Mouse (Mus musculus) c-Kit-positive CD71-positive TER-119-positive erythroid progenitor cells, embryonic 14.5 days (primary cell): Measurements from ENCODE around the gene Acap2.

Experiments
- DNase-seq: peaks from one replicate; pipeline ENCODE4 v3.0.0-alpha.2; 2013; ENCODE audit warnings: low spot score

Gene Acap2

GRCm38 (mm10) chr16:31080573-31081051 is 120.4 kb downstream of the Acap2 start:
- peak; percentile 61 for DNase-seq

- DNase-seq = no peak
Observed at GRCm38 (mm10) chr16:31077396-31077795, 123.6 kb downstream of the Acap2 start.

DNA sequence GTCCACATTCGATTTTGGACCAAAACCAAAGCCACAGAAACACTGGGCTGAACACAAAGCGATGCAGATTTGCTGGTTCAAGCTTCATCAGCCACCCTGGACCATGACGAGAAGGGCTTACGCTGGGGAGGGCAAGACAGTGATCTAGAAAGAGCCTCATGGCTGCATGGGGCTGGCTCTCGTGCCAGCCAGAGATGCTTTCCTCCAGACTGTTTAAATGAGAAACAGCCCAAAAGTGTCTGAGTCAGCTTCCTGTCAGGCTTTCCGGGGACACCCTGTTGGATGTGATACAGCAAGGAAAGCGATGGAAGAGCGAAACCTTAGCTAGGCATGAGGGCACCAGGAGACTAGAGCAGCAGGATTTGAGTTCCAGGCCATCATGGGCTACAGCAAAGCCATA is 124.6 kb downstream of the Acap2 start:
- no peak for DNase-seq

DNA sequence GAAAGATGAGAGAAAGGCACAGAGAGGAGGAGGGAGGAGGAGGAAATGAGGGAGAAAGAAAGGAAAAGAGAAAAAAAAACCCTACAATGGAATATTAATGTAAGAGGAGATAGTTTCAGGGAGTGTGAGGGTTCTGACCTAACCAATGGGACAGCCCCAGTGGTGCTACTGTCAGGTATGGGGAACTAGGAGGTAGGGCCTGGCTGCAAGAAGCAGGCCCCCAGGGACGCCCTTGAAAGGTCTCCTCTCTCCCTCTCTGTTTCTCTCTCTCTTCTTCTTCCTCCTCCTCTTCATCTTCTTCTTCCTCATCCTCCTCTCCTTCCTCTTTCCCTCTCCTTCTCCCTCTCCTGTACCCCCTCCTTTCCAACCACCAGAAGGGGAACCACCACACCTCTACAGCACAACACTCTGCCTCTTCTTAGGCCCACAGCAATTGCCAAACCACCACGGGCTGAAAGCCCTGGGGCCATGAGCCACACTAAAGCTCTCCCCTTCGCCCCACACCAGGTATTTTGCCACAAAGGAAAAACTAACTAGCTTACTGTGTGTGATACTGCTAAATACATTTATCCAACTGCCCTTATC is 126.6 kb downstream of the Acap2 start:
- no peak for DNase-seq

GRCm38 (mm10) chr16:31071731-31072130 is 129.3 kb downstream of the Acap2 start:
- DNase-seq = no peak

DNA sequence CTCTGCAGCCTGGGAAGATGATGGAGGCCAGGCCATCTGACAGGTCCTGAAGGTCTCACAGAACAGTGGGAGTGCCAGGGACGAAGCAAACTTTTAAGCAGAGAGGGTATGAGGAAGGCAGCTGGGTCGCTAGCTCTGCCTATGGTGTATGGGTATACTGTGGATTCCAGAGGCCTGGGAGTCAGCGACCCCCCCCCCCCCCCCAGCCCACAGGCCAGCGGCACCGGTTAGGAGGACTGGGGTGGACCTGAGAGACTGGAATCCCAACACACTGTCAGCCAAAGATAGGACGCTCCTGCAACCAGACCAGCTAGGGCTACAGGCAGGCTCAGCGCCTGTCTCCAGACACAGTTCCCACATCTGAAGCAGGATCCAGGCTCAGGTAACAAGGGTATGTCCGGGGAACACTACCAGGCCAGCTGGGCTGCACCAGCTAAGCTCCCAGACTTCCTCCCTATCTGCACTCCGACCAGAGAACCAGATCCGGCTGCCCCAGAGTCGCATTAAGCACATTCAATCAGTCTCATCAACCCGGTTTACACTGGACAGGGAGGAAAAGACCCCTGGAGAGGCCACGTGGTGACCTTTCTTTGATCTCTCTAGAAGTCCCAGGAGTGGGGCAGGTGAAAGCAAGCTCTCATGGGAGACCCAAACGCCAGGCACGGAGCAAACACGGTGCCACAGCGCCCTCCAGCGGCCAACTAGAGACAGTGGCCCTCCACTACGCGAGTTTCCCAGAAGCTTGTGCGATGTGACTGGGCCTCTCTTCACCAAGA is 130.5 kb downstream of the Acap2 start:
- peak; percentile 60 for DNase-seq

DNA sequence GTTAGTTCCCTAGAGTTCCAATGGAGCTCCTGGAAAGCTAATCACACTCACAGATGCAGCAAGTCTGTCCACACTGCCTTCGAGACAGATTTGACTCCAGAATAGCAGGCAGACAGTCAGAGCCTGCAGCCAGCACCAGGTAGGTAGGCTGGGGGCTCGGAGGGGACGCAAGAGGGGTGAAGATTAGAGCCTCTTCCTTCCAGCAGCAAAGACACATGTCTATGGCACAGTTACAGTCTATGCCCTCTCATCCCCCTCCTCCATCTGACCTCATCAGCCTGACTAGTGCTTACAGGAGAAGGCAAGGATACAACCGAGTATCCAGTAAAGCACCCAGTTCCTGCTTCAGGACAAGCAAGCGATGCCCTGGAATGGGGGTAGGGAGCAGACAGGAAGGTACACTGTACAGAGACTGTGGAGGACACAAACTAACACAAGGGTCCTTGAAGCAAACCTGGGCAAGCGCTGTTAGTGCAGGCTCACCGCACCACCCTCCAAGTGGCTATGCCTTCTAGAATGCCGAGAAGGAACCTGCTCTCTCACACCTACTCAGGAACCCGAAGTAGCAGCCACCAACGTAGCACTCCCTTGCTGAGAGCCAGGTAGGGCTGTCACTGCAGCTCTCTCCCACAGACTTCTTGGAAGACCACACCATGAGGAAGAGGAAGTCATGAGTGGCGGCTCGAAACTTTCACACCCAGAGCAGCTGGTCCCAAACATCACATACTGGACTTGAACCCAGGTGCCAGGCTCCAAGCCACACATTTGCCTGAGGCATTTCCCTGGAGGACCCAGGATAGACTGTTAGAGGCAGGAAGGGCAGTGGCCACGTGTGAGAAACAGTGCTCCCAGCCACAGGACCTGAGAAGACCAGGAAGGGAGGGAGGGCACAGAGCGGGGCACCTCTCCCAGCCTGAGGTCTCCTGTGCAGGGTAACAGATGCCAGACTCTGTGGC is 131.6 kb downstream of the Acap2 start:
- DNase-seq = no peak

DNA sequence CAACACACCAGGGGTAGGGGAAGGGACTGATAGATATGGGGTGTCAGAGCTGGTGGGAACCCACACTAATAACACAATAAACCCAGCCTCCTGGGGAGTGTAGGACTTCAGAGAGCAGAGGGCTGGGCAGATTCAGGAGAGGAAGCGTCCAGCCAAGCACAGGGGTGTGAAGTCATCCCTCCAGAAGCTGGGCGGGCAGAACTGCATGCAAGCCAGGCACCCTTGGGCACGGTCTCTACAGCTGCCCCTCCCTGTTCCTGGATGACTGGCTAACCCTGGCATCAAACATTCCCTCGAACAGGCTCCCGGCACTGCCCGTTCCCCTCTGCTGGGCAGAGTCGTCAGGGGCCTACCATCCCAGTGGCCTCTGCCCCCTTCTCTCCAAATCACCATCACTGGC is 132.8 kb downstream of the Acap2 start:
- no peak for DNase-seq

DNA sequence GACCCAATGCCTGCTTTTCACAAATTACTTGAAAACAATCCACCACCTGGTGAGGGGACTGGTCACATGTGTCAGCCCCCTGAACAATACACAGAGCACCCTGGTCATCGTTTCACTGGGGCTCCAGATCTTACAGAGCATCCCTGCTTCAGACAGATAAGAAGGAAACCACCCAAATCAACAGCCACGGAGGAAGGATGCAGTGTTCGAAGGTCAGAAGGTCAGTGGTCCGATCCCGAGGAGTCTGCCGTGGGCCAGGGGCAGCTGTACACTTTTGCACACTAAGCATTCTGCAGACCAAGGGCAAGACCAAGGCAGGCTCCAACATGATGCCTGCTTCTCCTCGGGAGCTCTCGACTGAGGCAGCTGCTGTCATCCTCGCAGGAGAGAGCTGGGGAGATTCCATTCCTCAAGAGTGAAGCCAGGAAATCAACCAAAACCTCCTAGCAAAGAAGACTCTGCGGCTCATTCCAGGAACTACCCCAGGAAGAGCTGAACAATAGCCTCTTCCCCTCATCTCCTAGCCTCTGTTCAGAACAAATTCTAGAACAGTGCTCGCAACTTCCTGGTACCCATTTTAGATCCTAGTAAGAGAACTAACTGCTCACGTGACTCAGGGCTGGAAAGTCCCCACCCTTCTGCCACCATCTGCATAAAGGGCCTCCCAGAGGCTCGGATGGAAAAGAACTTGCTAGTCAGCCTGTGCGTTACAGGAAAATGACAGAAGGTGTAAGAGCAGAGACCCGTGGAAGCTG is 134.5 kb downstream of the Acap2 start:
- DNase-seq = peak; percentile 34

- no peak for DNase-seq
Observed at GRCm38 (mm10) chr16:31064782-31065181, 136.3 kb downstream of the Acap2 start.

- no peak for DNase-seq
Observed at GRCm38 (mm10) chr16:31062918-31063317, 138.1 kb downstream of the Acap2 start.

DNA sequence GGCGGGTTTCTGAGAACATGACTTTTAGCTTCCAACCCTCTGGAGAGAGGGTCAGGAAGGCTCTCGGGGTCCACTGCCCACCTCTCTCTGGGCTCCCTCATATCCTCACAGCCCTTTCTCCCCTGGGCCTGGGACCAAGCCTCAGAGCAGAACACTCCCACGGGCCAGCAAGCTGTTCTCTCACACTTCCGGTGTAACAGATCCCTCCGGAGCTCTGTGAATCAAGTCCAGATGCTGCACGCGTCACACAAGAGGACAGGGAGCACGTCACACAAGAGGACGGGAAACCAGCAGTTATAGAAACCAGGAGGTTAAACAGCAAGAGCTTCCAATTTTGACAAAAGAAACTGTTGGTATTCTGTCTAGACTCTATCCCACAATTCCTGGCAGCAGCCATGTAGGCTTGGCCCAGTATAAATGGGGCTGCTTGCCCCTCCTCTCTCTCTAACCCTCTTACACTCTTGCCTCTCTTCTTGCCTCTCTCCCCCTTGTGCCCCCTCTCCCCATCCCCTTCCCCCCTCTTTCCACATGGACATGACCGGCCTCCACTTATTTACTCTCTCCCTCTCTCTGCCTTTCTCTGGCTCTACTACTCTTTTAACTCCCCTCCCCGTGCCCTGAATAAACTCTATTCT is 139.7 kb downstream of the Acap2 start:
- no peak for DNase-seq

- DNase-seq = no peak
Observed at GRCm38 (mm10) chr16:31060714-31061113, 140.3 kb downstream of the Acap2 start.

DNA sequence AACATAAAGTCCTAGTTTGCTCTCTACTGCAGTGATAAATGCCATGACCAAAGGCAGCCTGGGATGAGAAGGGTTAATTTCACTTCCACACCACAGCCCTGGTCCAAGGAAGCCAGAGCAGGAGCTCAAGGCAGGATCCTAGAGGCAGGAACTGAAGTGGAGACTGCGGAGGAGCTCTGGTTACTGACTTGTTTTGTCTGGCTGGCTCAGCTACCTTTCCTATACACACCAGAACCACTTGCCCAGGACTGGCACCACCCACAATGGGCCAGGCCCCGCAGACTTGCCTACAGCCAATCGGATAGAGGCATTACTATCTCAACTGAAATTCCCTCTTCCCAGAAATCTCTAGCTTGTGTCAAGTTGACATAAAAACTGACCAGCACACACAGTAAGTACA is 140.8 kb downstream of the Acap2 start:
- DNase-seq = no peak

DNA sequence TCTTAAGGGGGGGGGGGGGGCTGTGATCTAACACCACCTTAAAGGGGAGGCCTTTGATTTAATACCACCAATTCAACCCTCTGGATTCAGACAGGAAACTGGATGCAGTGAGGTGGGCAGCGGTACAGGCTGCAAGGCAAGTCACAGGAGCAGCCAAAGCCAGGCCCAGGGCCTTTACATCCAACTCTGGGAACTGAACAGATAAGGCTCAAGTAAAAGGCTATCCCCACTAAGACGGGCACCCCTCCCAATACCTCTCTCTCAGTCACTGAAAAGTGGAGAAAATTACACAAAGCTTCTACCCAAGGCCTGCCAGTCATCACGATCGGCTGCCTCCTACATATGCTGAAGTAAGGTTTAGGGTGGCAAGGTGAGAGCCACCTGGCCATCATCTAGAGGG is 141.3 kb downstream of the Acap2 start:
- DNase-seq = no peak

- DNase-seq = no peak
Observed at GRCm38 (mm10) chr16:31052812-31053211, 148.2 kb downstream of the Acap2 start.

DNA sequence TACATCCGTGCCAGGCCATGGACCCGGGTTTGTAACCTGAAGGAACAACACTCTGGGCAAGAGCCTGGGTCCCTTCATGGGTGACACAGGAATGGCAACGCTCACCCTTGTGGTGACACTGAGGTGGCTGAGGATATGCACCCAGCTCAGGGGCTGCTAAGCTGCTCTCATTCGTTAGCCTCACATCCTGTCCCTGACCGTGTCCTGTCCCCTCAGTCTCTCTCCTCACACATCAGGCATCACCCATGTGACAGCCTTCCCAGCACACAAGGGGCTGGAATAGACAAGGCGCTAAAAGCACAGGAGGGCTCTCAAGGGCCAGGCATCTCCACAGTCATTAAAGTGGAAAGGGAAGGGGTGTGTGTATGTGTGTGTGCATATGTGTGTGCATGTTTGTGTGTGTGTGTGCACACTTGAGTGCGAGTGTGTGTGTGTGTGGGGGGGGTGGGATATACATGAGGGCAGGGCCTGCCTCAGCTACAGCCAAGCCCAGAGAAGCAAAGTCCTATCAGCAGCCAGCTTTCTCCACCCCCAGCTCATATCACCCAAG is 148.8 kb downstream of the Acap2 start:
- DNase-seq = no peak

DNA sequence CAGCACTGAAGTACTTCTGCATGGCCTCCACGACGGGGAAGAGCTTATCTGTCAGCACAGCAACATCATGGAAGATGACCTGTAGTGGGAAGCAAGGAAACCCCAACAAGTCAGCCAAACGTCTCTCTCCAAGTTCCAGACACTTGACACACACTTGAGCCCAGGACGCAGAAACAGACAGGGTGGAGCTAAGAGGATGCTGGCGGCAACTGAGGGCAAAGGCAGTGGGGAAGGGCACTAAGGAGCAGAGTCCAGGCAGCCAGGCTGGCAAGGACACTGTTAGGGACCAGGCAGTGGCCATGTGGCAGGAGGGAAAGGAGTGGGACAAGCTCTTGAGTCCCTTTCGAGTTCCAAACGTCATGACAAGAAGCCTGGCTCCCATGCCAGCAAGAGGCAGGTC is 150.3 kb downstream of the Acap2 start:
- DNase-seq = no peak

DNA sequence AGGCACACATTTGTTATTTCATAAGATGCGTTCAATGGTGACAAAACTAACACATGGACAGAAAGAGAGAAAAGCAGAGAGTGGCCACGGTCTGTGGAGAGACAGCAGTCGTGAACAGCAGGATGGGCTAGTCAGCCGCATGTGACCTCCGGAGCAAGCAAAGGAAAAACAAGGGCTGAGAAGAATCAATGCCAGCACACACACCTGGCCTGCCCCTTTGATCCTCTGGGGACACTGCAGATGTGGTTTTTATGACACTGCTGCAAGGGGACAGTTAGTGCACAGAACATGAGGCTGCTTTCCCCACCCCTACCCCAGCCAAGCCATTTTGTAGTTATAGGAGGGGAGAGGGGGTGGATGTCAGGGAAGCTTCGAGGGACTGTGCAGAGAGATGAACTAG is 152.9 kb downstream of the Acap2 start:
- DNase-seq = no peak

DNA sequence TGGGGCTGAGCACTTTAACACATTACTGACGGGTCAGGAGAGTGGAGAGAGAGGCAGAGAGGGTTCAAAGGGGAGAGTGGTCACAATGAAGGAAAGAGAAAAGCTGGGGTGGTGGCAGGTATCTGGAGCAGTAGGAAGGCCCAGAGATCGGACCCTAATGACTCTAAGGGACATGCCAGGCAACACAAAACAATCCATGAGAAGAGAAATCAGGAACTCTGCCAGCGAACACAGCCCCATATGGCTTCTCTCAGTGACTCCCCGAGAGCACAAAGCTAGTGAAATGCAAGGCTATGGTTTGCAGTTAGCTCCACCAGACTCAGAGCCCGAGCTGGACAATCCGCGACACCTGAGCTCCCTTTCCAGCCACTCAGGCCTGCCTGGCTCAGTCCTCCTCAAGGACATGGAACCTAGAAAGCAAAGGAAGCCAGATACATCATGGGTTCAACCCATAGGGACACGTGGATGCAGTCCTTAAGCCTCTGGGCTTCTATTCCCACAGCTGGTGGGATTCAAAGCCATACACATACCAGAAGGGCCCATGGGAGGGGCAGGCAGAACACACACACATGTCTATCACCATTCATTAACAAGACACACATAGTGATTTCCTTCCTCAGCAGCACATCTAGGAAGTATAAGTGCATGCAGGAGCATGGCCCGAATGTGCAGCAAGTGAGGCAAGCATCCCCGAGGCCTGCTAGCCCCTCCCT is 153.7 kb downstream of the Acap2 start:
- DNase-seq = no peak
